Mouse (Mus musculus): ENCODE measurements at regions not wholly inside any gene's neighbourhood (a gene's known extent, or its start where the extent isn't known, plus 50 kb on each side); places are given as distances from the start of the nearest gene placed in this dataset.
A peak's percentile ranks its signal among the peaks of the same experiment; 100 is the strongest.

DNA sequence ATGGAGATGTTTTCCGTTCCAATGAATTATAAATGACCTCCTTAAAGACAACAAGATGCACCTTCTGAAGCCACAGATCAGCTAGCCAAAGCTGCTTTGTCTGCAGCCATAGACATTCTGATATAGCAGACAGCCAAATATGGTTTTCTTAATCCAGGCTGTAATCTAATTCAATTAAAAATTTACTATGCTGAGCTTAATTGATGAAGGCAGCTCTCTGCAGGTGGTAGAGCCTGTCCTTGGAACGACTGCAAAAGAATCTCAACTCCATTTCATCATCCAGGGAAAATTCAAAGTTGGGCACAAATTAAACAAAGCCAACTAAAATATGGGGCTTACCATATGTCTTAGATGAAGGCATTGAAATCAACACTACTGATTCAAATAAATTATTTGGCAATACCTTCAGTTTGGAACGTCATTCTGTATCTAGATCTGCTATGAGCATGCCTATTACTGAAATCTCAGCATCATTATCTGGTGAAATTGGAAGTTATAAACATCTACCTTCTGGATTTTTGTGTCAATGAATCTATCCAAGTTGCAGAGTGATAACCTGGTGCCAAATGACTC lies 615.4 kb upstream of the Ins1 start:
- no peak for DNase-seq

DNA sequence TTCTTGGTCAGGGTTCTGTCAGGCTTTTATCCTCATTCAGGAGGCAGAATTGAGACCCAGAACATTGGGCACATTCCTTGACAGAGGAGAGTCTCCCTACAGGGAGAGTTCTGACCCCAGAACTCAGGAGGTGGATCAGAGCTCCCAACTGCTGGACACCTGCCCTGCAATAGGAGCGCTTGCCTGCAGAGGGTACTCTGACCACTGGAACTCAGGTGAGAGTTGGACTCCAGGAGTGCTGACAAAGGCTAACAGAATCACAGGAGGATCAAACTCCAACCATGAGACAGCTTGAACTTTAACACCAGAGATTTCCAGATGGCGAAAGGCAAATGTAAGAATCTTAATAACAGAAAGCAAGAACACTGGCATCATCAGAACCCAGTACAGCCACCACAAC lies 603.9 kb upstream of the Ins1 start:
- DNase-seq = peak; percentile 53

DNA sequence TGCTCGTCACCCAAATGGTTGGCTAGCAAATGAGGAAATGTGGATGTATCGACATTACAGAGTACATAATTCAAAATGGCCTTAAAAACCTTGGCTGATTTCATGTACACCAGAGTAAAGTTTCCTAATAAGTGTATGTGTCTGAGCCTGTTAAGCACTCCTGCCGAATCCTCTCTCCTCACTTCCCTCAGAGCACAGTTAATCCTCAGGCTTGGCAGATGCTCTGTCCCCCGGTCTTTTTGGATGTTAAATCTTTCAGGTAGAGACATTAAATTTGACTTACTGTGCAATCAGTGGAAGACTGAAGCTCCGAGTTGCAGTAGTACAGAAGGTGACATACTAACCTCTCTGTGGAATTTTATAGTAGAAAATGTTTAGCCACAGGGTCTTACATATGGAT lies 597.5 kb upstream of the Ins1 start:
- DNase-seq = no peak

DNA sequence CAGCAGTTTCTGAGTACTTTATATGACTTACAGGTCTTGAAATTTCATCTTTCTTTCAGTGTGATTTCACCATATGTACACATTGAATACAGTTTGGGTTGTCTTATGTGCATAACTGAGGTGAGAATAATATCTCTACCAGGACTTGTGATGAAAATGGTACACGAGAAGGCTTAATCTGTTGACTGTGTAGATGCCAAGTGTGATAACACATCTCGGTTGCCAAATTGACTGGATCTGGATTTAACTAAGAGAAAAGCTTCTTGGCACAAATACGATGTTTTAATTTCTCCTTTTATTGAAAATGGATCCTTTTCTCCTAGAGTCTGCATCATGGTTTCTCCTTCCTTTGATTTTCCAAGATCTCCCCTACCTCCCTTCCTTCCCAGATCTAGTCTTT lies 588.4 kb upstream of the Ins1 start:
- DNase-seq = no peak
